Mouse (Mus musculus): Measurements from ENCODE around the gene Sec61b. TPM values are rescaled to one million over a fixed set of nuclear protein-coding genes. Genes with fewer than 3 reads are reported as not detected.

Gene Sec61b
- total RNA-seq, 2 experiments from 2014 or later, result 45.2 to 49.7 TPM

Other genes with a start within 250 kb of the Sec61b start
- 10 to 100 TPM; 18.9 to 20.2 TPM for gene Tgfbr1, start 121.4 kb upstream of the Sec61b start, total RNA-seq (2021)
- 100 to 1,000 TPM; 116 to 129 TPM for gene Alg2, start 325 bp upstream of the Sec61b start, total RNA-seq (2021)

Measured in left cerebral cortex, postnatal 36 days (tissue).